Comparison of ENCODE assay signal across 9 mouse cellular contexts in the genomic region with DNA sequence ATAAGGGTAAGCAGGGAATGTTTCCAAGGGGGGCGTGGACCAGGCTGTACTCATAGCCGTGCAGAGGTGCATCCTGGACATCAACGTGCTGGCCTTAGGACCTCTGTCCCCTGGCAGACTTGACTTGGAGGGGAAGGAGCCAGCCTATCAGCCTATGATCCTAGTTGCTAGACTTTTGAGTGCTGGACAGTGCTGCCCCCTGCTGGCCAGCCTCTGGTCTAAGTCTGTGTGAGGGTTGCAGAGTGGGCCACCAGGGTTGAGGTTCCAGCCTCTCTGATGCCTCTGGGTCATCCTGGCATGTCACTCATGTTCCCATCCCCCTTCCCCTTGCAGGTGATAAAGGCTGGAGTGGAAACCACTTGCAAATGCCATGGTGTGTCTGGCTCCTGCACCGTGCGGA. TPM values are rescaled to one million over a fixed set of nuclear protein-coding genes. Genes with fewer than 3 reads are reported as not detected.
DNase-seq lines count a peak whose midpoint lies in the region.
"Had no signal": no experiment of that assay in that cellular context is flagged by ENCODE, and none has a peak within 500 bp of the region (broad histone marks: within the 10 kb centered on the region; RNA-seq: fewer than 3 reads in every experiment).

No protein-coding gene starts in this region.

- DNase-seq in heart, adult 18-20 months, result peak; percentile 55 to 82
- DNase-seq in heart, embryonic 10.5 days (ENCODE audit: low spot score), result no peak
- DNase-seq in R1 (ENCODE audit: low read depth, low spot score), result peak; percentile 79
- DNase-seq in cerebellum, postnatal 36 days, result peak; percentile 63 to 64
- peak; percentile 74 to 78 for DNase-seq in gastrocnemius, postnatal 36 days
- peak; percentile 71 for DNase-seq in kidney, postnatal 14 days
- peak; percentile 82 for DNase-seq in lung, postnatal 10 days
- DNase-seq in spleen, postnatal 10 days (ENCODE audit: low spot score in 2 of 2), result peak; percentile 46 to 77

- no peaks in the 10 kb centered on the region for H3K36me3 ChIP-seq in heart, embryonic 10.5 days

- H3K27ac ChIP-seq in heart, embryonic 10.5 days, result no peak overlapping the region

- H3K4me1 ChIP-seq in heart, embryonic 10.5 days, result peaks cover 33% of the 10 kb centered on the region

- H3K9me3 ChIP-seq in heart, embryonic 10.5 days, result no peaks in the 10 kb centered on the region

- peaks cover 63% of the 10 kb centered on the region for H3K27me3 ChIP-seq in heart, embryonic 10.5 days (ENCODE audit: insufficient read depth, poor library complexity, severe bottlenecking)

- 39% methylated on average over 5 of the region's 5 CpGs for WGBS in heart, embryonic 10.5 days

- intact Hi-C loops in gastrocnemius, postnatal 36 days (cut with DNase I), result loop anchor here (1.0 kb wide), 1 partner anchor 23 kb away; no protein-coding TSS in a partner anchor

- no peak overlapping the region for H3K4me3 ChIP-seq in heart, embryonic 10.5 days

RNA-seq across cellular contexts. Expression of a gene that starts 23.8 kb away (rescaled TPM):
- total RNA-seq in heart, adult 18-20 months (2021), result 1 to 10 TPM; 3.8 to 4.2 TPM
- polyA plus RNA-seq in heart, embryonic 10.5 days (2016; fragmentation: Nextera tagmentation; extraction: Ambion mirVana), result 3.8 and 4.1 TPM in 2 replicates
- 1 to 10 TPM; 8.4 to 9.5 TPM for total RNA-seq in gastrocnemius, postnatal 36 days (2021)

RNA-seq across cellular contexts. Expression of a gene that starts 40.0 kb away (rescaled TPM):
- not detected for total RNA-seq in heart, adult 18-20 months (2021)
- polyA plus RNA-seq in heart, embryonic 10.5 days (2016; fragmentation: Nextera tagmentation; extraction: Ambion mirVana), result 0.08 TPM in 1 of 2 replicates, not detected in the other
- not detected for total RNA-seq in gastrocnemius, postnatal 36 days (2021)
- total RNA-seq: left cerebral cortex, postnatal 36 days had no signal

RNA-seq across cellular contexts. Expression of a gene that starts 44.9 kb away (rescaled TPM):
- not detected for total RNA-seq in heart, adult 18-20 months (2021)
- polyA plus RNA-seq in heart, embryonic 10.5 days (2016; fragmentation: Nextera tagmentation; extraction: Ambion mirVana), result not detected in 2 replicates
- not detected for total RNA-seq in gastrocnemius, postnatal 36 days (2021)
- total RNA-seq: left cerebral cortex, postnatal 36 days had no signal
